Mouse (Mus musculus): ENCODE results near the gene Ciao1. TPM values are rescaled to one million over a fixed set of nuclear protein-coding genes. Genes with fewer than 3 reads are reported as not detected.
A peak's percentile ranks its signal among the peaks of the same experiment; 100 is the strongest.
"Not testable (repeated sequence)": the region's sequence is repeated elsewhere in the genome, so short reads cannot be mapped to it uniquely, and the experiment has no call there.

The Ciao1 gene
- total and polyA plus RNA-seq, 3 experiments = 11.3 to 49.2 (median 46.4) TPM

GRCm38 (mm10) chr2:127225261-127225660, 22.4 kb downstream of the Ciao1 start:
- no peaks in the 10 kb centered on the region for H3K27me3 ChIP-seq (ENCODE audit: insufficient read depth, low read length)
- TF ChIP-seq GATA1 (IDR thresholded peaks at IDR 0.05; ENCODE audit: borderline replicate concordance, low read length) = no peak
- TF ChIP-seq POLR2AphosphoS5 (IDR thresholded peaks at IDR 0.05; ENCODE audit: insufficient replicate concordance, low read depth, low read length) = no peak
- no peak for TF ChIP-seq TAL1 (conservative IDR thresholded peaks at IDR 0.05; ENCODE audit: low read depth, low read length)
- TF ChIP-seq CTCF (IDR thresholded peaks at IDR 0.05; ENCODE audit: low read depth, low read length) = no peak
- no peak for TF ChIP-seq GATA2 (IDR thresholded peaks at IDR 0.05; ENCODE audit: borderline replicate concordance, low read depth, low read length)
- no peaks in the 10 kb centered on the region for H3K9me3 ChIP-seq (replicated peaks)
- no peaks in the 10 kb centered on the region for H3K4me1 ChIP-seq (ENCODE audit: insufficient read depth, low read depth, low read length)
- DNase-seq (ENCODE audit: low spot score) = no peak
- no peak overlapping the region for H3K4me3 ChIP-seq (ENCODE audit: low read depth, low read length)
- H3K36me3 ChIP-seq (replicated peaks) = peaks cover 98% of the 10 kb centered on the region
- ATAC-seq (ENCODE audit: extremely low read depth, insufficient number of reproducible peaks, low FRiP score, poor library complexity, severe bottlenecking) = no peak

GRCm38 (mm10) chr2:127217746-127218145, 29.9 kb downstream of the Ciao1 start:
- H3K36me3 ChIP-seq (replicated peaks) = peaks cover 95% of the 10 kb centered on the region
- no peaks in the 10 kb centered on the region for H3K9me3 ChIP-seq (replicated peaks)
- no peak overlapping the region for H3K4me3 ChIP-seq (ENCODE audit: low read depth, low read length)
- no peaks in the 10 kb centered on the region for H3K4me1 ChIP-seq (ENCODE audit: insufficient read depth, low read depth, low read length)
- TF ChIP-seq TAL1 (conservative IDR thresholded peaks at IDR 0.05; ENCODE audit: low read depth, low read length) (no peak), POLR2AphosphoS5 (IDR thresholded peaks at IDR 0.05; ENCODE audit: insufficient replicate concordance, low read depth, low read length) (no peak), CTCF (IDR thresholded peaks at IDR 0.05; ENCODE audit: low read depth, low read length) (no peak)
- no peaks in the 10 kb centered on the region for H3K27me3 ChIP-seq (ENCODE audit: insufficient read depth, low read length)
- ATAC-seq (ENCODE audit: extremely low read depth, insufficient number of reproducible peaks, low FRiP score, poor library complexity, severe bottlenecking) = no peak
- DNase-seq (ENCODE audit: low spot score) = no peak

GRCm38 (mm10) chr2:127210701-127211100, 36.9 kb downstream of the Ciao1 start:
- peaks cover 33% of the 10 kb centered on the region for H3K4me1 ChIP-seq (ENCODE audit: insufficient read depth, low read depth, low read length)
- no peak overlapping the region for H3K4me3 ChIP-seq (ENCODE audit: low read depth, low read length)
- TF ChIP-seq TAL1 (conservative IDR thresholded peaks at IDR 0.05; ENCODE audit: low read depth, low read length) (no peak), CTCF (IDR thresholded peaks at IDR 0.05; ENCODE audit: low read depth, low read length) (no peak), GATA1 (IDR thresholded peaks at IDR 0.05; ENCODE audit: borderline replicate concordance, low read length) (no peak), GATA2 (IDR thresholded peaks at IDR 0.05; ENCODE audit: borderline replicate concordance, low read depth, low read length) (no peak), POLR2AphosphoS5 (IDR thresholded peaks at IDR 0.05; ENCODE audit: insufficient replicate concordance, low read depth, low read length) (no peak)
- H3K9me3 ChIP-seq (replicated peaks) = no peaks in the 10 kb centered on the region
- ATAC-seq (ENCODE audit: extremely low read depth, insufficient number of reproducible peaks, low FRiP score, poor library complexity, severe bottlenecking) (no peak), DNase-seq (ENCODE audit: low spot score) (no peak)
- no peaks in the 10 kb centered on the region for H3K27me3 ChIP-seq (ENCODE audit: insufficient read depth, low read length)
- H3K36me3 ChIP-seq (replicated peaks) = peaks cover 63% of the 10 kb centered on the region

GRCm38 (mm10) chr2:127208452-127208769, 39.2 kb downstream of the Ciao1 start:
- TF ChIP-seq GATA2 (IDR thresholded peaks at IDR 0.05; ENCODE audit: borderline replicate concordance, low read depth, low read length) (no peak), GATA1 (IDR thresholded peaks at IDR 0.05; ENCODE audit: borderline replicate concordance, low read length) (no peak), POLR2AphosphoS5 (IDR thresholded peaks at IDR 0.05; ENCODE audit: insufficient replicate concordance, low read depth, low read length) (no peak), CTCF (IDR thresholded peaks at IDR 0.05; ENCODE audit: low read depth, low read length) (no peak), TAL1 (conservative IDR thresholded peaks at IDR 0.05; ENCODE audit: low read depth, low read length) (no peak)
- no peak for DNase-seq (ENCODE audit: low spot score)
- H3K4me1 ChIP-seq (ENCODE audit: insufficient read depth, low read depth, low read length) = peaks cover 33% of the 10 kb centered on the region

GRCm38 (mm10) chr2:127207547-127208451, 39.8 kb downstream of the Ciao1 start, which contains the start of the genes 1810024B03Rik and Snrnp200:
1810024B03Rik (minus strand) TSS chr2:127208280.
Snrnp200 (plus strand) TSS chr2:127208386.
- ATAC-seq (ENCODE audit: extremely low read depth, insufficient number of reproducible peaks, low FRiP score, poor library complexity, severe bottlenecking) = peak; percentile 93
- Histone ChIP-seq H3K4me1 (ENCODE audit: insufficient read depth, low read depth, low read length) (peaks cover 33% of the 10 kb centered on the region), H3K9me3 (replicated peaks) (no peaks in the 10 kb centered on the region), H3K4me3 (ENCODE audit: low read depth, low read length) (peak within 1 kb of the TSS; percentile 92), H3K27me3 (ENCODE audit: insufficient read depth, low read length) (no peaks in the 10 kb centered on the region), H3K36me3 (replicated peaks) (peaks cover 53% of the 10 kb centered on the region)
- TF ChIP-seq POLR2AphosphoS5 (IDR thresholded peaks at IDR 0.05; ENCODE audit: insufficient replicate concordance, low read depth, low read length) (no peak), GATA2 (IDR thresholded peaks at IDR 0.05; ENCODE audit: borderline replicate concordance, low read depth, low read length) (no peak), TAL1 (conservative IDR thresholded peaks at IDR 0.05; ENCODE audit: low read depth, low read length) (no peak), CTCF (IDR thresholded peaks at IDR 0.05; ENCODE audit: low read depth, low read length) (no peak), GATA1 (IDR thresholded peaks at IDR 0.05; ENCODE audit: borderline replicate concordance, low read length) (no peak)
- peak; percentile 70 for DNase-seq (ENCODE audit: low spot score)

More at GRCm38 (mm10) chr2:127208452-127208769, 39.2 kb downstream of the Ciao1 start:
- no peak for ATAC-seq (ENCODE audit: extremely low read depth, insufficient number of reproducible peaks, low FRiP score, poor library complexity, severe bottlenecking)
- Histone ChIP-seq H3K27me3 (ENCODE audit: insufficient read depth, low read length) (no peaks in the 10 kb centered on the region), H3K9me3 (replicated peaks) (no peaks in the 10 kb centered on the region), H3K36me3 (replicated peaks) (peaks cover 52% of the 10 kb centered on the region), H3K4me3 (ENCODE audit: low read depth, low read length) (peak overlapping the region; percentile 92)

GRCm38 (mm10) chr2:127206916-127207315, 40.7 kb downstream of the Ciao1 start:
- Histone ChIP-seq H3K4me3 (ENCODE audit: low read depth, low read length) (peak overlapping the region; percentile 21; the same call in 1 of the 2 replicates), H3K36me3 (replicated peaks) (peaks cover 52% of the 10 kb centered on the region), H3K4me1 (ENCODE audit: insufficient read depth, low read depth, low read length) (peaks cover 29% of the 10 kb centered on the region), H3K27me3 (ENCODE audit: insufficient read depth, low read length) (no peaks in the 10 kb centered on the region), H3K9me3 (replicated peaks) (no peaks in the 10 kb centered on the region)
- no peak for TF ChIP-seq GATA2 (IDR thresholded peaks at IDR 0.05; ENCODE audit: borderline replicate concordance, low read depth, low read length)
- no peak for TF ChIP-seq TAL1 (conservative IDR thresholded peaks at IDR 0.05; ENCODE audit: low read depth, low read length)
- TF ChIP-seq CTCF (IDR thresholded peaks at IDR 0.05; ENCODE audit: low read depth, low read length) = no peak
- TF ChIP-seq GATA1 (IDR thresholded peaks at IDR 0.05; ENCODE audit: borderline replicate concordance, low read length) = no peak
- no peak for TF ChIP-seq POLR2AphosphoS5 (IDR thresholded peaks at IDR 0.05; ENCODE audit: insufficient replicate concordance, low read depth, low read length)
- no peak for ATAC-seq (ENCODE audit: extremely low read depth, insufficient number of reproducible peaks, low FRiP score, poor library complexity, severe bottlenecking)
- no peak for DNase-seq (ENCODE audit: low spot score)

- not testable (repeated sequence) for ATAC-seq (ENCODE audit: extremely low read depth, insufficient number of reproducible peaks, low FRiP score, poor library complexity, severe bottlenecking); DNase-seq (ENCODE audit: low spot score); H3K9me3 ChIP-seq (replicated peaks); H3K4me3 ChIP-seq (ENCODE audit: low read depth, low read length); H3K27me3 ChIP-seq (ENCODE audit: insufficient read depth, low read length)
- peaks cover 20% of the 10 kb centered on the region for H3K4me1 ChIP-seq (ENCODE audit: insufficient read depth, low read depth, low read length)
- H3K36me3 ChIP-seq (replicated peaks) = peaks cover 49% of the 10 kb centered on the region
Observed at GRCm38 (mm10) chr2:127205936-127206335, 41.7 kb downstream of the Ciao1 start.
